Mouse (Mus musculus) cerebellum, postnatal 4 days (tissue): ENCODE results near the gene P4ha3.
A peak's percentile ranks its signal among the peaks of the same experiment; 100 is the strongest.

ENCODE experiments used
- DNase-seq, 2 experiments: peaks; one replicate each; pipeline ENCODE4 v3.0.0; 2022; ENCODE audit warnings: low spot score in 2 of 2, mixed read lengths in 1 of 2

Gene P4ha3

GRCm38 (mm10) chr7:100305894-100306293 is 20.6 kb downstream of the P4ha3 start:
- no peak for DNase-seq

- peak in 1 of 2 experiments; percentile 40 for DNase-seq
Measured at GRCm38 (mm10) chr7:100307872-100308653, 22.7 kb downstream of the P4ha3 start.

- DNase-seq: no peak
Measured at GRCm38 (mm10) chr7:100309216-100309615, 23.9 kb downstream of the P4ha3 start.

- no peak for DNase-seq
Measured at GRCm38 (mm10) chr7:100309679-100310078, 24.4 kb downstream of the P4ha3 start.

GRCm38 (mm10) chr7:100310290-100310689 is 25.0 kb downstream of the P4ha3 start:
- no peak for DNase-seq

- DNase-seq: no peak
Measured at GRCm38 (mm10) chr7:100312716-100313115, 27.4 kb downstream of the P4ha3 start.

GRCm38 (mm10) chr7:100316924-100317323 is 31.6 kb downstream of the P4ha3 start:
- no peak for DNase-seq

GRCm38 (mm10) chr7:100317534-100317933 is 32.2 kb downstream of the P4ha3 start:
- no peak for DNase-seq

- no peak for DNase-seq
Measured at GRCm38 (mm10) chr7:100323721-100324120, 38.4 kb downstream of the P4ha3 start.

GRCm38 (mm10) chr7:100325482-100325881 is 40.2 kb downstream of the P4ha3 start:
- peak; percentile 37 to 60 for DNase-seq

- no peak for DNase-seq
Measured at GRCm38 (mm10) chr7:100327514-100327913, 42.2 kb downstream of the P4ha3 start.

GRCm38 (mm10) chr7:100328636-100329035 is 43.3 kb downstream of the P4ha3 start:
- no peak for DNase-seq

GRCm38 (mm10) chr7:100331269-100331668 is 45.9 kb downstream of the P4ha3 start:
- DNase-seq: no peak

GRCm38 (mm10) chr7:100335921-100336320 is 50.6 kb downstream of the P4ha3 start:
- DNase-seq: no peak

GRCm38 (mm10) chr7:100354984-100355383 is 69.7 kb downstream of the P4ha3 start:
- no peak for DNase-seq

- no peak for DNase-seq
Measured at GRCm38 (mm10) chr7:100356324-100356723, 71.0 kb downstream of the P4ha3 start.

- DNase-seq: no peak
Measured at GRCm38 (mm10) chr7:100356768-100357167, 71.4 kb downstream of the P4ha3 start.

GRCm38 (mm10) chr7:100357856-100358255 is 72.5 kb downstream of the P4ha3 start:
- no peak for DNase-seq

GRCm38 (mm10) chr7:100363162-100363561 is 77.8 kb downstream of the P4ha3 start:
- DNase-seq: no peak

- no peak for DNase-seq
Measured at GRCm38 (mm10) chr7:100364888-100365287, 79.6 kb downstream of the P4ha3 start.
